Mouse (Mus musculus) olfactory bulb, adult 2 months (tissue): ENCODE results near the gene Ahdc1. TPM values are rescaled to one million over a fixed set of nuclear protein-coding genes. Genes with fewer than 3 reads are reported as not detected.

Source experiments
- H3K27ac ChIP-seq: fragments of 200-500 bp; 2 replicates; pipeline ENCODE4 v1.5.1; 2012; ENCODE audit warnings: low read depth, low read length; ENCODE audit not compliant: insufficient read depth
- H3K4me1 ChIP-seq: fragments of 200-500 bp; 2 replicates; pipeline ENCODE4 v1.6.1; 2012; ENCODE audit warnings: low read length; ENCODE audit not compliant: control insufficient read depth, insufficient read depth
- H3K4me3 ChIP-seq: fragments of 200-500 bp; 2 replicates; pipeline ENCODE4 v1.5.1; 2012; ENCODE audit warnings: mild to moderate bottlenecking, low read depth, low read length, moderate library complexity; ENCODE audit not compliant: insufficient read depth
- CTCF ChIP-seq: fragments of 200-500 bp; IDR thresholded peaks from 2 replicates; pipeline ENCODE4 v1.5.1; 2012; ENCODE audit warnings: low read depth, mild to moderate bottlenecking, low read length, moderate library complexity; ENCODE audit not compliant: insufficient read depth
- POLR2A ChIP-seq: fragments of 200-500 bp; IDR thresholded peaks from 2 replicates; pipeline ENCODE4 v1.6.1; 2012; ENCODE audit warnings: mild to moderate bottlenecking, low read depth, low read length, moderate library complexity; ENCODE audit not compliant: insufficient read depth
- WGBS: fragments of 180-500 bp; shearing (Covaris S2); methylation state at CpG from one replicate; pipeline ENCODE4 v1.1.7; 2018; 5-methylcytosine and 5-hydroxymethylcytosine counted together
- polyA plus RNA-seq: library from polyadenylated mRNA; stranded (reverse); fragments of >200 nt; gene quantifications from 2 replicates; pipeline ENCODE4 v1.2.4, GENCODE M21; 2012; ENCODE audit warnings: low replicate concordance; ENCODE audit not compliant: missing spikeins, insufficient read depth, insufficient read length

Gene Ahdc1
- polyA plus RNA-seq, 1 experiment, result not detected

GRCm38 (mm10) chr4:133107788-133108281 is 96.8 kb downstream of the Ahdc1 start:
- Histone ChIP-seq H3K4me1 (peaks cover 22% of the 10 kb centered on the region), H3K4me3 (no peak overlapping the region), H3K27ac (peak overlapping the region; percentile 16; the same call in 1 of the 2 replicates)
- TF ChIP-seq POLR2A, result no peak
- no peak for TF ChIP-seq CTCF
- WGBS, result 63% methylated on average over 13 of the region's 13 CpGs

- peak overlapping the region; percentile 16 for H3K27ac ChIP-seq
- 71% methylated on average over 13 of the region's 13 CpGs for WGBS
Measured at GRCm38 (mm10) chr4:133108481-133109334, 97.6 kb downstream of the Ahdc1 start.

DNA sequence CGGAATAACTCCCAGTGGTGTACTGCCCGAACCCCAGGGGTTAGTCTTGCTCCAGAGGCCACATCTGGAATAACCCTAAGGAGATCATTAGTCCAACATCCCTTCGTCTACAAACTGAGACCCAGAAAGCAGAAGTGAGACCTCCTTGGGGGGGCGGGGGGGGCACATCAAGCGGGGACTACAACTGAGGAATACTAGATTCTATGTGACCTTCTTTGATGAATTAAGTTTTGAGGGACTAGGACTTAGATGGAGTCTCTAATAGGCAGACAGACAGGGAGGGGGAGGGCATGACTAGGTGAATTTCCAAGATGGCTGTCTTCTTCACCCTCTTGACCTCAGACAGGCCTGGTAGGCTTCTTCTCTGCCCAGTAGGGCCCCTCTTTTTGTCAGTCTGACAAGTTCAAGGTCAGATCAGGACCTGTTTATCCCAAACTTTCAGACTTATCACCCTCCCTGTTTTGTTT is 98.3 kb downstream of the Ahdc1 start:
- TF ChIP-seq CTCF, result no peak
- no peak for TF ChIP-seq POLR2A
- 82% methylated on average over 5 of the region's 5 CpGs for WGBS
- Histone ChIP-seq H3K27ac (no peak overlapping the region), H3K4me3 (no peak overlapping the region), H3K4me1 (peaks cover 14% of the 10 kb centered on the region)

More at GRCm38 (mm10) chr4:133108481-133109334, 97.6 kb downstream of the Ahdc1 start:
- H3K4me3 ChIP-seq, result no peak overlapping the region
- H3K4me1 ChIP-seq, result peaks cover 18% of the 10 kb centered on the region
- TF ChIP-seq CTCF, result no peak
- no peak for TF ChIP-seq POLR2A

GRCm38 (mm10) chr4:133112175-133112838 is 101.2 kb downstream of the Ahdc1 start:
- Histone ChIP-seq H3K27ac (no peak overlapping the region), H3K4me3 (no peak overlapping the region), H3K4me1 (peaks cover 17% of the 10 kb centered on the region)
- no peak for TF ChIP-seq CTCF
- TF ChIP-seq POLR2A, result no peak
- 78% methylated on average over 13 of the region's 13 CpGs for WGBS

DNA sequence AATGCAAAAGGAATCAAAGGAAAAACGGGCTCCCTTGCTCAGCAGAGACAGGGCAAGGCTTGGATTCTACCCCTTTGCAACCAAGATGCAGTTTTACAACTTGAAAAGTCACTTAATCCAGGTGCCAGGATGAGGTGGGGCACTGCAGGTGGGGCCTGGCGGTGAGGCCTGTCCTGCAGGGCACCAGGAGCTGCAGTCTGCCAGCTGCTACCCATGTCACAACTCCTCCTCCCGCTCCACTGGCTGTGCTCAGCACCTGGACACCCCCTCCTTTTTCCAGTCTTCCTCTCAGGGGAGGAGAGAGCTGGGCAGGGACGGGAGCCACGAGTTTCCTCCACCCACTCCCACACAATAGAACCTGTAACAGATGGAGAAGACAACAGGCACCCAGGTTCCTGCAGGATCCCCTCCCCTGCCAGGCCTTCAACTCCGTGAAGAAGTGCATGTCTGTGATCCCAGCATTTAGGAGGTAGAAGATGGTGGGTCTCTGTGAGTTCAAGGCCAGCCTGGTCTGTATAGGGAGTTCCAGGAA is 102.4 kb downstream of the Ahdc1 start:
- 66% methylated on average over 6 of the region's 6 CpGs for WGBS
- no peak overlapping the region for H3K4me3 ChIP-seq
- no peak overlapping the region for H3K27ac ChIP-seq
- TF ChIP-seq CTCF, result no peak
- no peak for TF ChIP-seq POLR2A
- peaks cover 19% of the 10 kb centered on the region for H3K4me1 ChIP-seq

DNA sequence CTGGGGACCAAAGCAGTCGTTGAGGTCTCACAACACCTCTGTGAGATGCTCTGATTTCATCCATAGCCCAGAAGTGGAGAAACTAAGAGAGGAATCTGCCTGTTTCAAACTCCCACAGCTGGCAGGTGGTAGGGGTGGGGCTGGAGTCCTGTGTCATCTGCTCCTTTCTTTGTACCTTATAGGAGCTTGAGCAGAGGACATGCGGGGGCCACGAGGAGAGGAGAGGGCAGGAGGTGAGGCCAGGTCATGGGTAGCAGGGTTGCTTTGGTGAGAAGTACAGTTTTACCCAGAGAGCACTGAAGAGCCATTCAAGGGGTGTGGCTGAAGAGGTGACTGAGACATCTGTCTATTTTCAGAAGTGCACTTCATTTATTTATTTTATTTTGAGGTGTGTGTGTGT is 103.7 kb downstream of the Ahdc1 start:
- Histone ChIP-seq H3K4me1 (peaks cover 13% of the 10 kb centered on the region), H3K4me3 (no peak overlapping the region), H3K27ac (no peak overlapping the region)
- 85% methylated on average over 3 of the region's 3 CpGs for WGBS
- no peak for TF ChIP-seq POLR2A
- TF ChIP-seq CTCF, result no peak

- 80% methylated on average over 14 of the region's 14 CpGs for WGBS
- TF ChIP-seq POLR2A, result no peak
- TF ChIP-seq CTCF, result no peak
- Histone ChIP-seq H3K4me3 (no peak overlapping the region), H3K4me1 (peaks cover 16% of the 10 kb centered on the region), H3K27ac (no peak overlapping the region)
Measured at GRCm38 (mm10) chr4:133115721-133116429, 104.8 kb downstream of the Ahdc1 start.

DNA sequence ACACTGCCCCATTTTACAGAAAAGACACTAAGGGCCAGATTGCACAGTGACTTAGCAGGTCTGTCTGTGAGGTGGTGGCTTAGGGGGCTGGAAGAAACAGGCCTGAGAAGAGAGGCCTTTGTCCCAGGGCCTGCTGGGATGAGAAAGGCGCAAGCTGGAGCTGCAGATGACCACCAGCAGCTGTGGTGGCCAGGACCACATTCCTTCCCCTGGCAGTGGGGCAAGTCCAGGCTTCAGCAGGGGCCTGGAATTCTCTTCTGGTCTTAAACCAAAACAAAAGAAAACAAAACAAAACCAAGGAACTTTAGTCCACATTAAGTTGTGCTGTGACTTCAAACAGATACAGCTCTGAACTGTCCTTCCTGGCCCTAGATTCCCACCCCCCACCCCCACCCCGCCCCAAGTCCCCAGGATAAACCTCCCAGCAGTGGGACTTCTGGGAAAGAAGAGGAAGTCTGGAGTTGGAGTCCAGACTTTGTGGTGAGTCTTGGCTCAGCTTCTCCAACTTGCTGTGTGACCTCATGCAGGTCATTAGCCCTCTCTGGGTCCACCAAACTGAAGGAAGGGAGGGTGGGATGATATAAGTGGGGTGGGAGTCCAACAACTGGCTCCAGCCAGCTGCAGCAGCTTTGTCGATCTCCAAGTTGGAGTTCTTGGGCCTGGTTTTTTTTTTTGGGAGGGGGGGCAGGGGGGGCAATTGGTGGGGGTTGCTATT is 105.9 kb downstream of the Ahdc1 start:
- H3K4me1 ChIP-seq, result peaks cover 20% of the 10 kb centered on the region
- H3K4me3 ChIP-seq, result no peak overlapping the region
- WGBS, result 61% methylated on average over 3 of the region's 3 CpGs
- TF ChIP-seq CTCF, result no peak
- TF ChIP-seq POLR2A, result no peak
- H3K27ac ChIP-seq, result peak overlapping the region; percentile 67; the same call in 1 of the 2 replicates
